Mouse (Mus musculus) left cerebral cortex, postnatal 36 days (tissue): ENCODE measurements around the gene Clic6. TPM values are rescaled to one million over a fixed set of nuclear protein-coding genes. Genes with fewer than 3 reads are reported as not detected.
"Not testable (repeated sequence)": the region's sequence is repeated elsewhere in the genome, so short reads cannot be mapped to it uniquely, and the experiment has no call there.

Experiments
- DNase-seq, 2 experiments: peaks; one replicate each; pipeline ENCODE4 v3.0.0; 2021 to 2022; ENCODE audit warnings: low spot score in 2 of 2, mixed read lengths in 1 of 2
- intact Hi-C: fragments of 180-260 bp; cut with DNase I; formaldehyde crosslinking; loops from one replicate; pipeline ENCODE4 v1.15.1; 2025
- total RNA-seq, 2 experiments: library from RNA; stranded (reverse); gene quantifications; 2 replicates each; pipeline ENCODE4 v1.2.3; 2021

Gene Clic6
- total RNA-seq, 2 experiments from 2014 or later = 0.62 to 2.1 TPM

GRCm38 (mm10) chr16:92511773-92512391, 26.3 kb downstream of the Clic6 start:
- DNase-seq = no peak
- intact Hi-C loops = loop anchor here (10.0 kb wide), 1 partner anchor 1033 kb away; no protein-coding TSS in a partner anchor

GRCm38 (mm10) chr16:92514896-92515295, 29.4 kb downstream of the Clic6 start:
- DNase-seq = not testable (repeated sequence)
- intact Hi-C loops = loop anchor here (10.0 kb wide), 1 partner anchor 1030 kb away; no protein-coding TSS in a partner anchor

GRCm38 (mm10) chr16:92516139-92516538, 30.6 kb downstream of the Clic6 start:
- intact Hi-C loops = loop anchor here (10.0 kb wide), 1 partner anchor 1029 kb away; no protein-coding TSS in a partner anchor
- DNase-seq = no peak

GRCm38 (mm10) chr16:92518718-92519117, 33.2 kb downstream of the Clic6 start:
- DNase-seq = no peak
- intact Hi-C loops = loop anchor here (10.0 kb wide), 1 partner anchor 1026 kb away; no protein-coding TSS in a partner anchor

GRCm38 (mm10) chr16:92519820-92520492, 34.4 kb downstream of the Clic6 start:
- intact Hi-C loops = loop anchor here (5.0 to 10.0 kb wide), 2 partner anchors 932 to 1025 kb away; no protein-coding TSS in a partner anchor
- DNase-seq = peak in 1 of 2 experiments; percentile 24

- intact Hi-C loops = loop anchor here (5.0 kb wide), 1 partner anchor 929 kb away; no protein-coding TSS in a partner anchor
These were observed 37.8 kb downstream of the Clic6 start for GRCm38 (mm10) chr16:92523351-92523750.

GRCm38 (mm10) chr16:92524651-92525050, 39.1 kb downstream of the Clic6 start:
- intact Hi-C loops = loop anchor here (5.0 kb wide), 1 partner anchor 928 kb away; no protein-coding TSS in a partner anchor
- peak in 1 of 2 experiments; percentile 28 for DNase-seq

More at GRCm38 (mm10) chr16:92523351-92523750, 37.8 kb downstream of the Clic6 start:
- no peak for DNase-seq

- intact Hi-C loops = no loop called here
These were observed 40.4 kb downstream of the Clic6 start for GRCm38 (mm10) chr16:92525919-92526318.

GRCm38 (mm10) chr16:92535258-92535657, 49.7 kb downstream of the Clic6 start:
- DNase-seq = no peak
- intact Hi-C loops = no loop called here

More at GRCm38 (mm10) chr16:92525919-92526318, 40.4 kb downstream of the Clic6 start:
- no peak for DNase-seq

- intact Hi-C loops = no loop called here
- no peak for DNase-seq
These were observed 52.8 kb downstream of the Clic6 start for GRCm38 (mm10) chr16:92538356-92538755.

- DNase-seq = no peak
- intact Hi-C loops = no loop called here
These were observed 58.7 kb downstream of the Clic6 start for GRCm38 (mm10) chr16:92544264-92544663.

GRCm38 (mm10) chr16:92548651-92549050, 63.1 kb downstream of the Clic6 start:
- intact Hi-C loops = no loop called here
- no peak for DNase-seq

GRCm38 (mm10) chr16:92551266-92552105, 66.0 kb downstream of the Clic6 start:
- no peak for DNase-seq
- intact Hi-C loops = no loop called here

- intact Hi-C loops = no loop called here
- DNase-seq = no peak
These were observed 66.5 kb downstream of the Clic6 start for GRCm38 (mm10) chr16:92552106-92552382.

GRCm38 (mm10) chr16:92552858-92553257, 67.3 kb downstream of the Clic6 start:
- no peak for DNase-seq
- intact Hi-C loops = no loop called here

- intact Hi-C loops = no loop called here
- no peak for DNase-seq
These were observed 69.5 kb downstream of the Clic6 start for GRCm38 (mm10) chr16:92555051-92555450.

- intact Hi-C loops = loop anchor here (2.0 to 10.0 kb wide), 4 partner anchors 134 to 887 kb away; no protein-coding TSS in a partner anchor
- DNase-seq = no peak
These were observed 79.8 kb downstream of the Clic6 start for GRCm38 (mm10) chr16:92565291-92565690.

GRCm38 (mm10) chr16:92565708-92566107, 80.2 kb downstream of the Clic6 start:
- intact Hi-C loops = loop anchor here (2.0 to 10.0 kb wide), 4 partner anchors 133 to 887 kb away; no protein-coding TSS in a partner anchor
- peak; percentile 72 to 84 for DNase-seq

- no peak for DNase-seq
- intact Hi-C loops = loop anchor here (5.0 to 10.0 kb wide), 2 partner anchors 569 to 886 kb away; no protein-coding TSS in a partner anchor
These were observed 80.6 kb downstream of the Clic6 start for GRCm38 (mm10) chr16:92566146-92566545.

GRCm38 (mm10) chr16:92571246-92571645, 85.7 kb downstream of the Clic6 start:
- DNase-seq = no peak
- intact Hi-C loops = no loop called here
